Mouse (Mus musculus) kidney, adult 2 months (tissue): ENCODE measurements around the gene Ttll11.
A peak's percentile ranks its signal among the peaks of the same experiment; 100 is the strongest.

Experiments used
- CTCF ChIP-seq: fragments of 200-500 bp; conservative IDR thresholded peaks from 2 replicates; pipeline ENCODE4 v1.5.1; 2011; ENCODE audit warnings: low read depth, mild to moderate bottlenecking, control low read depth, low read length, moderate library complexity, mixed read lengths; ENCODE audit not compliant: insufficient read depth, insufficient read length
- POLR2A ChIP-seq: fragments of 200-500 bp; IDR thresholded peaks from one replicate; pipeline ENCODE4 v1.6.1; 2011; ENCODE audit warnings: low read depth, low read length, control low read depth

- TF ChIP-seq CTCF (peak; percentile 70), POLR2A (no peak)
Measured at GRCm38 (mm10) chr2:36021385-36022159, 41.9 kb upstream of the Ttll11 start.
